Mouse (Mus musculus): ENCODE measurements around the gene Lcn12. TPM values are rescaled to one million over a fixed set of nuclear protein-coding genes. Genes with fewer than 3 reads are reported as not detected.
A peak's percentile ranks its signal among the peaks of the same experiment; 100 is the strongest.

The Lcn12 gene
- polyA plus RNA-seq, 1 experiment from 2014 or later: not detected

DNA sequence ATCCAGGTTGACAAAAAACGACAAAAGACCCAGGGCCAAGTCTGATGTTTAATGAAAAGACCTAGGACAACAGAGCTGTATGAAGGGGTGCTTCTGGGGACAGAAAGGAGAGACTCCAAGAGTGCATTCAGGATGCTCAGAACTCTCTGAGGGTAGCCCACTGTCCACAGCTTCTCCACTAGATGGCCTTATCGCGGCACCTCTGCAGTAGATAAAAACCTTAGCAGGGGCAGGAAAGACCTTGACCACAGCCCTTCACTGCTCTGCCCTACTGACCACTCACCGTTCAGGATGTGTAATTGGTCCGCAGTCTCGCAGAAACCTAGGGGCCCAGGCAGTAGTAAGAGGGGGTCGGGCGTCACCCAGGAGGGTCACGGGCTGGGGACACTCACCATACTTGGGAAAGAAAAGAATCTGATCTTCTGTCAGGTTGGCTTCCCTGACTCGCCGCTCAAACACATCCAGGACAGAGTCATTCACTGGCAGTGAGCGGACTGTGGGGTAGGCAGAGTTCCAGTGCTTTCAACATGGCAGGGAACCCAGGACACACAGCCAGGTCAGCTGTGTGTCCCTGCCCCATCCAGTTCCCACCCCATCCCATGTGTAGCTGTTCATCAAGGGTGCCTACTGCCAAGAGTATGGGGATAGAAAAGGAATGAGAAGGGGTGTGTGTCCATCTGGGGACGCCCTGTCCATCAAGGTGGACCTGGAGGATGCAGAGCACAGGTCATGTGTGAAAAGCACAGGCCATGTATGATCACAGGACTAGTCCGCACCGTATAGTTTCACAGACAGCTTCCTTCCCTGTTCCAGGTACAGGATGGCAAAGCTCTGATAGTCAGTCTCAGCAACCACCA is 5.1 kb upstream of the Lcn12 start:
- WGBS: 68% methylated on average over 15 of the region's 15 CpGs
- Histone ChIP-seq H3K9ac (ENCODE audit: low read length) (no peak overlapping the region), H3K9me3 (ENCODE audit: control insufficient read depth, low read length) (no peaks in the 10 kb centered on the region), H3K4me1 (replicated peaks; ENCODE audit: control insufficient read depth, insufficient read depth, low read length) (peaks cover 14% of the 10 kb centered on the region), H3K4me3 (ENCODE audit: low read length) (no peak overlapping the region), H3K4me2 (ENCODE audit: low read depth, low read length) (no peak overlapping the region), H3K27me3 (ENCODE audit: control insufficient read depth, insufficient read depth, low read depth, low read length) (no peaks in the 10 kb centered on the region), H3K36me3 (ENCODE audit: control insufficient read depth, insufficient read depth, low read length) (peaks cover 5% of the 10 kb centered on the region), H3K27ac (ENCODE audit: low read length) (peak overlapping the region; percentile 26; the same call in 1 of the 2 replicates)
- ATAC-seq (ENCODE audit: low read depth): no peak

DNA sequence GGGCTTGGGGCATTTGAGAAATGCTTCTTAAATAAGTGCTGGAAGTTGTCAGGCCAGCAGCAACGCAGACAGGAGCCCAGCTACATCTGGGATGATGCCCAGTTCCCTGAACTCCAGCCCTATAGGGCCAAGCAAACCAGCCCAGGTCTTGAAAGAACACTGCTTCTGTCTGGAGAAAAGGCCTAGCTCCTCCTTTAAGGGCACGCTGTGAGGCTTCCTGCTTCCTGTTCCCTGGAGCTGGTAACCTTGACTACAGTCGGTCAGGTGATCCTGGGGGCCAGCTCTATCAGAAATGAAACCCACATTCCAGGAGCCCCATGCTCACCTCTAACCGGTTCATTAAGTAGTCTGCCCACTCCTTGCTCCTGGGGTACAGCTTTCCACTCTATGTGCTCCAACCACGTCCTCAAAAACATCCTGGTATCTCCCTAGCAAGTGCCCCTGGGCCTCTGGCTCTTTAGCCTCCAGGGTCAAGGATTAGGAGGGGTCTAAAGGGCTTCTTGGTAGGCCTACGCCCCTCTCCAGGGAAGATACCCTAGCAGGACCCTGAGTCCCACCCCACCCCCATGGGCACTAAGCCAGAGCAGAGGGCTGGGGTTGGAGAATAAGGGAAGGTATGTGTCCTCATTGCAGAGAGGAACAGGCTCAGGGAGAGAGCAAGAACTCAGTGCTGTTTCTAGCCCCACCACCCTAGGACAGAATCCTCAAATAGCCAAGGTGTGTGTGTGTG is 4.3 kb upstream of the Lcn12 start:
- H3K9me3 ChIP-seq (ENCODE audit: control insufficient read depth, low read length): no peaks in the 10 kb centered on the region
- no peaks in the 10 kb centered on the region for H3K27me3 ChIP-seq (ENCODE audit: control insufficient read depth, insufficient read depth, low read depth, low read length)
- ATAC-seq (ENCODE audit: low read depth): no peak
- H3K9ac ChIP-seq (ENCODE audit: low read length): no peak overlapping the region
- no peak overlapping the region for H3K4me3 ChIP-seq (ENCODE audit: low read length)
- peak overlapping the region; percentile 65 for H3K27ac ChIP-seq (ENCODE audit: low read length)
- no peaks in the 10 kb centered on the region; the same call in 1 of the 2 replicates for H3K36me3 ChIP-seq (ENCODE audit: control insufficient read depth, insufficient read depth, low read length)
- H3K4me1 ChIP-seq (replicated peaks; ENCODE audit: control insufficient read depth, insufficient read depth, low read length): peaks cover 14% of the 10 kb centered on the region
- 31% methylated on average over 6 of the region's 6 CpGs for whole genome bisulfite sequencing
- no peak overlapping the region for H3K4me2 ChIP-seq (ENCODE audit: low read depth, low read length)

DNA sequence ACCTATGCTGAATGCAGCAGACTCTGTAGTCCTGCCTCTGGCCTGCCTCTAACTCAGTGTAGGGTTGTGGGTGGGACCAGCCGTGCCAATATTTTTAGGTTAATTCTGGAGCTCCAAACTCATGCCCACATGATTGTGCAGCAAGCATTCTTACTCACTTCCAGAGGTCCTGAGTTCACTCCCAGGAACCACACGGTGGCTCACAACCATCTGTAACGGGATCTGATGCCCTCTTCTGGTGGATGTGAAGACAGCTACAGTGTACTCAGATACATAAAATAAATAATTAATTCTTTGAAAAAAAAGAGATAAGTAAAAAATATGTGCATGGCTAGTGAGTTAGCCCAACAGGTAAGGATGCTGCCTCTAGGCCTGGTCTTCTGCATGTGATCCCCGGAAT is 2.8 kb upstream of the Lcn12 start:
- no peaks in the 10 kb centered on the region for H3K9me3 ChIP-seq (ENCODE audit: control insufficient read depth, low read length)
- 42% methylated on average over 4 of the region's 4 CpGs for WGBS
- no peak overlapping the region for H3K27ac ChIP-seq (ENCODE audit: low read length)
- no peaks in the 10 kb centered on the region for H3K27me3 ChIP-seq (ENCODE audit: control insufficient read depth, insufficient read depth, low read depth, low read length)
- no peak for ATAC-seq (ENCODE audit: low read depth)
- H3K9ac ChIP-seq (ENCODE audit: low read length): no peak overlapping the region
- H3K4me3 ChIP-seq (ENCODE audit: low read length): no peak overlapping the region
- no peaks in the 10 kb centered on the region for H3K36me3 ChIP-seq (ENCODE audit: control insufficient read depth, insufficient read depth, low read length)
- no peak overlapping the region for H3K4me2 ChIP-seq (ENCODE audit: low read depth, low read length)
- peaks cover 8% of the 10 kb centered on the region for H3K4me1 ChIP-seq (replicated peaks; ENCODE audit: control insufficient read depth, insufficient read depth, low read length)

DNA sequence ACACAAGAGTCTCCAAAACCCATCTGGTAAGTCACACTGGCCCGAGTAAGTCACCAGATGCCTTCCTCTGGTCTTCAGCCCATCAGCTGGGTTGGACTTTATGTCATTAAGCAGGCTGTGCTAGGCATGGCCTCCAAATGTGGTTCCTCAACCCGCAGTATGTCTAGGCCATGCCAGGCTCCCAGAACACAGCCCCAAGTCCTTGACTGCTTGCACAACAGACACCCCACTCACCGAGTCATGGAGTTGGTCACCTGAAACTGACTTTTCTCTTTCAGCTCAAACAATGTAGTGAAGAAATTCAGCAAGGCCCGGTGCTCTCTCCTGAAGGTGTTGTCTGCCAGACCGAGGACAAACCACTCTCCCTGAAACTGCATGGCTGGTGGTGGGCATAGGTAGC is 723 bp downstream of the Lcn12 start:
- no peak for ATAC-seq (ENCODE audit: low read depth)
- no peak overlapping the region for H3K4me3 ChIP-seq (ENCODE audit: low read length)
- H3K27ac ChIP-seq (ENCODE audit: low read length): no peak overlapping the region
- H3K36me3 ChIP-seq (ENCODE audit: control insufficient read depth, insufficient read depth, low read length): no peaks in the 10 kb centered on the region
- no peaks in the 10 kb centered on the region for H3K9me3 ChIP-seq (ENCODE audit: control insufficient read depth, low read length)
- WGBS: 75% methylated on average over 5 of the region's 5 CpGs
- H3K4me2 ChIP-seq (ENCODE audit: low read depth, low read length): no peak overlapping the region
- no peaks in the 10 kb centered on the region for H3K27me3 ChIP-seq (ENCODE audit: control insufficient read depth, insufficient read depth, low read depth, low read length)
- H3K9ac ChIP-seq (ENCODE audit: low read length): no peak overlapping the region
- no peaks in the 10 kb centered on the region; the same call in 1 of the 2 replicates for H3K4me1 ChIP-seq (replicated peaks; ENCODE audit: control insufficient read depth, insufficient read depth, low read length)

DNA sequence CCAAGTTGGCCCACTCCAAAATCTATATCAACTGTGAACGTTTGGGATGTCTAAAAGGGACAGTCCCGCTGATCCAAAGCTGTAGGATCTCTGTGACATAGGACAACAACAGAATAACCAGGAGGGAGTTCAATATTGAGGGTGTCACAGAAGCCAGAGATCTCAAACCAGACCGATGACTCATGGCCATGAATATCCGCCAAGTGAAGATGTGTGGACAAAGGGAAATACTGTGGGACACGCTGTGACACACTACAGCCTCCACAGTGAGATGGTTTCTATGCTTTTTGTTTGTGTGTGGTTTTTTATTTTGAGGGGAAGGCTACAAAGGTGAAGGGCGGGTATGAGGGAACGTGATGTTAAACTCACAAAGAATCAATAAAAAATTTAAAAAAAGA is 5.0 kb downstream of the Lcn12 start:
- no peak for ATAC-seq (ENCODE audit: low read depth)
- H3K4me2 ChIP-seq (ENCODE audit: low read depth, low read length): no peak overlapping the region
- H3K9ac ChIP-seq (ENCODE audit: low read length): no peak overlapping the region
- no peaks in the 10 kb centered on the region for H3K9me3 ChIP-seq (ENCODE audit: control insufficient read depth, low read length)
- WGBS: 69% methylated on average over 7 of the region's 7 CpGs
- H3K27me3 ChIP-seq (ENCODE audit: control insufficient read depth, insufficient read depth, low read depth, low read length): no peaks in the 10 kb centered on the region
- H3K4me1 ChIP-seq (replicated peaks; ENCODE audit: control insufficient read depth, insufficient read depth, low read length): no peaks in the 10 kb centered on the region
- no peak overlapping the region for H3K4me3 ChIP-seq (ENCODE audit: low read length)
- no peaks in the 10 kb centered on the region for H3K36me3 ChIP-seq (ENCODE audit: control insufficient read depth, insufficient read depth, low read length)
- H3K27ac ChIP-seq (ENCODE audit: low read length): no peak overlapping the region

DNA sequence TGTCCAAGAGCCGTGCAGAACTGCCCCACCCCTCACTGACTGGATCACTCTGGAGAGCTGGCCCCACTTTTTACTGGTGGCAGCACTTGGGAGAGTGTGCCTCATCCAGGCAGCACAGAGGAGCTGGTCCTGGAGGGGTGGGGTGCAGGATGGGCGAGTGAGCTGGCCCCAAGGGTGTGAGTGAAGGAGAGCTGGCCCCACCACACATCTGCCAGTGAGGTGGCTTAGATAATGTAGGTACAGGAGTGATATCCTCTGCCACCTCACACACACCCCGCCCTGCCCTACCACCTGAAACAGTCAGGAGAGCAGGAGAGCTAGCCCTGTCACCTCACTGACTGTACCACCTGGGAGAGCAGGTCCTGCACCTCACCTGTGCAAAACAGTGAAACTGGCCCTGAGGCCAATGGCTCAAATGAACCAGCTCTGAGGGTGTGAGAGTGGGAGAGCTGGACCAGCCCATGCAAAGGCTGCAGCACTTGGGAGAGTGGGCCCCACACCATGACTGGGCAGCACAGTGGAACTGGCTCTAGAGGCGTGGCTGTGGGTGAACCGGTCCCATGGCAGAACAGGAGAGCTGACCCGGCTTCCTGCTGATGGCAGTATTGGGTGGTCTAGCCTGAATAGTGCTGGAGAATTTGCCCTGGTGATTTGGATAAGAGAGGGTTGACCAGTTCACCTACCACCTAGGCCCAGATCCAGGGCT is 5.6 kb downstream of the Lcn12 start:
- no peak for ATAC-seq (ENCODE audit: low read depth)
- WGBS: 69% methylated on average over 6 of the region's 6 CpGs
- Histone ChIP-seq H3K36me3 (ENCODE audit: control insufficient read depth, insufficient read depth, low read length) (no peaks in the 10 kb centered on the region), H3K27ac (ENCODE audit: low read length) (no peak overlapping the region), H3K4me1 (replicated peaks; ENCODE audit: control insufficient read depth, insufficient read depth, low read length) (no peaks in the 10 kb centered on the region), H3K4me2 (ENCODE audit: low read depth, low read length) (no peak overlapping the region), H3K27me3 (ENCODE audit: control insufficient read depth, insufficient read depth, low read depth, low read length) (no peaks in the 10 kb centered on the region), H3K9me3 (ENCODE audit: control insufficient read depth, low read length) (no peaks in the 10 kb centered on the region), H3K4me3 (ENCODE audit: low read length) (no peak overlapping the region), H3K9ac (ENCODE audit: low read length) (no peak overlapping the region)

DNA sequence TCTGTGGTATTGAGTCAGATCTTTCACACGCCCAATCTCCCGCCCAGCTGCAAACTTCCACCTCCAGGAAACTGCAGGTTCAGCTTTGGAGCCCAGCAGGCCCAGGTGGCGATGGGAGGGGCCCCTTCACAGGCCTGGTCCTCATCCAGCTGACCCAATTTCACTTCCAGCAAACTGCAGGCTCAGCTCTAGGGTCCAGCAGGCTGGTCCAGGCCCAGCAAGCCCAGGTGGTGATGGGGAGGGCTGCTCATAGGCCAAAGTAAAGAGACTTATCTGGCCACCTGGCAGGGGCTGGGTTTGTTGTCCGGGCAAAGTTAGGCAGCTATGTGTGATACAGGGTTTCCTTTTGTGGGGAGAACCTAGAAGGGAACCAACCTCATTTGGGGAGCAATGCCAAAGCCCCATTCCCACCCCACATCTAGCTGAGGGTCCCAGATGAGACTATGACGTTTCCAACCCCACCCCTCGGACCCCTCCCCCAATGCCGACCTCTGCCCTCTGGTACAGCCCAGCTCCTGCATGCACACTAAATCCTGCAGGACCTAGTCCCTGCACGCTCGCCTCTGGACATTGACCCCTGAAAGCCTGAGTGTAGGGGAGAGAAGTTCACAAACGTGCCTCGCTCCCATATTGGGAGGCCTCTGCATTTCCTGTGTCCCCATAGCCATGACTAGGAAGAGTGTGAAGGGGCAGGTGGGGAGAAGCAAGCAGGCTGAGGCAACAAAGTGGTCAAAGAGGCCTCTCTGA is 8.6 kb downstream of the Lcn12 start:
- WGBS: 61% methylated on average over 11 of the region's 11 CpGs
- Histone ChIP-seq H3K27ac (ENCODE audit: low read length) (no peak overlapping the region), H3K27me3 (ENCODE audit: control insufficient read depth, insufficient read depth, low read depth, low read length) (no peaks in the 10 kb centered on the region), H3K9ac (ENCODE audit: low read length) (no peak overlapping the region), H3K4me1 (replicated peaks; ENCODE audit: control insufficient read depth, insufficient read depth, low read length) (no peaks in the 10 kb centered on the region), H3K9me3 (ENCODE audit: control insufficient read depth, low read length) (no peaks in the 10 kb centered on the region), H3K4me3 (ENCODE audit: low read length) (no peak overlapping the region), H3K4me2 (ENCODE audit: low read depth, low read length) (no peak overlapping the region), H3K36me3 (ENCODE audit: control insufficient read depth, insufficient read depth, low read length) (no peaks in the 10 kb centered on the region)
- ATAC-seq (ENCODE audit: low read depth): no peak

- WGBS: 21% methylated on average over 7 of the region's 7 CpGs
- no peaks in the 10 kb centered on the region for H3K9me3 ChIP-seq (ENCODE audit: control insufficient read depth, low read length)
- H3K4me1 ChIP-seq (replicated peaks; ENCODE audit: control insufficient read depth, insufficient read depth, low read length): no peaks in the 10 kb centered on the region
- no peak overlapping the region for H3K4me2 ChIP-seq (ENCODE audit: low read depth, low read length)
- ATAC-seq (ENCODE audit: low read depth): no peak
- H3K27me3 ChIP-seq (ENCODE audit: control insufficient read depth, insufficient read depth, low read depth, low read length): no peaks in the 10 kb centered on the region
- no peak overlapping the region for H3K9ac ChIP-seq (ENCODE audit: low read length)
- H3K4me3 ChIP-seq (ENCODE audit: low read length): no peak overlapping the region
- H3K36me3 ChIP-seq (ENCODE audit: control insufficient read depth, insufficient read depth, low read length): no peaks in the 10 kb centered on the region
- H3K27ac ChIP-seq (ENCODE audit: low read length): no peak overlapping the region
Measured at GRCm38 (mm10) chr2:25482969-25483368, 10.7 kb downstream of the Lcn12 start.

Data from lung, embryonic 16.5 days (tissue).